Mouse (Mus musculus) myocyte (in vitro differentiated cells): Measurements from ENCODE around the gene Fbln2.

ENCODE experiments used
- CEBPB ChIP-seq: IDR thresholded peaks from 2 replicates; pipeline ENCODE4 v1.6.1; 2011; ENCODE audit warnings: mild to moderate bottlenecking, moderate library complexity; ENCODE audit not compliant: poor library complexity, insufficient read depth, severe bottlenecking
- E2F4 ChIP-seq: IDR thresholded peaks from one replicate; pipeline ENCODE4 v1.6.1; 2011; ENCODE audit warnings: mild to moderate bottlenecking, control low read depth, moderate library complexity; ENCODE audit not compliant: insufficient read depth
- MYOG ChIP-seq, 3 experiments: IDR thresholded peaks; one replicate each; pipeline ENCODE4 v1.6.1; 2011; ENCODE audit warnings: control low read depth in 2 of 3, low read depth in 2 of 3, mild to moderate bottlenecking in 2 of 3; ENCODE audit not compliant: insufficient read length in 2 of 3, control insufficient read depth in 1 of 3, insufficient read depth in 1 of 3
- POLR2A ChIP-seq: IDR thresholded peaks from one replicate; pipeline ENCODE4 v1.6.1; 2011; ENCODE audit warnings: low read depth, mild to moderate bottlenecking, control low read depth, moderate library complexity; ENCODE audit not compliant: insufficient read length
- POLR2AphosphoS2 ChIP-seq: IDR thresholded peaks from one replicate; pipeline ENCODE4 v1.6.1; 2011; ENCODE audit warnings: low read depth, control low read depth; ENCODE audit not compliant: insufficient read length
- TCF12 ChIP-seq: IDR thresholded peaks from one replicate; pipeline ENCODE4 v1.6.1; 2011; ENCODE audit warnings: mild to moderate bottlenecking, control low read depth; ENCODE audit not compliant: poor library complexity, insufficient read depth, severe bottlenecking
- USF1 ChIP-seq: IDR thresholded peaks from one replicate; pipeline ENCODE4 v1.6.1; 2011; ENCODE audit warnings: low read depth, mild to moderate bottlenecking, control low read depth, moderate library complexity

DNA sequence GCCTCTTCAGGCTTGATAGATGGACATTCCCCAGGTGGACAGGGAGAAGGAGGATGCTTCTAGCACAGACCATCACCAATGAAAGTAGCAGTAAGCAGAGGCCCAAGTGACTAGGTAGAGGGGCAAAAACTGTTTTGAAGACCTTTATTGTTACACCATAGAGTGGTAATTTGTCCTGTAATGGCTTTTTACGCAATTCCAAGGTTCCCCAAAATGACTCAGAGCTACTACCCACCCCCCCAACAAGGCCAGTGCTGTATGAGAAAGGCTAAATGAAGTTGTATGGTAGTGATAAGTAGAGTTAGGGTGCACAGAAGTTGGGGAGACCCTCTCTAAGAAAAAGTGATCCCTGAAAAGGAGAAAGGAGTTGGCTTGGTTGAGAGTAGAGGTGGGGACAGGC, 35.1 kb downstream of the Fbln2 start:
- no peak for TF ChIP-seq CEBPB
- no peak for TF ChIP-seq POLR2A
- no peak for TF ChIP-seq MYOG (IDR thresholded peaks at IDR 0.05; ENCODE audit: control insufficient read depth in 1 of 3, insufficient read depth in 1 of 3, insufficient read length in 2 of 3, low read depth in 2 of 3)
- TF ChIP-seq POLR2AphosphoS2, result no peak
- TF ChIP-seq TCF12, result no peak
- TF ChIP-seq E2F4, result no peak
- TF ChIP-seq USF1, result no peak
